Mouse (Mus musculus) forebrain, embryonic 13.5 days (tissue): Measurements from ENCODE around the gene Aqp2. TPM values are rescaled to one million over a fixed set of nuclear protein-coding genes. Genes with fewer than 3 reads are reported as not detected.

Experiments used
- polyA plus RNA-seq: library from polyadenylated mRNA; unstranded; fragments of >200 nt; fragmentation: Nextera tagmentation; extraction: Ambion mirVana; gene quantifications from 2 replicates; pipeline ENCODE4 v1.2.1, GENCODE M21; 2015

Gene Aqp2
- polyA plus RNA-seq, 1 experiment from 2014 or later = not detected

Other genes starting within 250 kb of the Aqp2 start
- gene Fmnl3, start 208.6 kb upstream of the Aqp2 start, polyA plus RNA-seq = 8.1 and 8.2 TPM in 2 replicates
- 227 and 249 TPM in 2 replicates for gene Tmbim6, start 186.2 kb upstream of the Aqp2 start, polyA plus RNA-seq
- 9.3 and 13.4 TPM in 2 replicates for gene Nckap5l, start 121.3 kb upstream of the Aqp2 start, polyA plus RNA-seq
- gene Bcdin3d, start 104.3 kb upstream of the Aqp2 start, polyA plus RNA-seq = 24.7 and 25.4 TPM in 2 replicates
- 5.5 and 8.1 TPM in 2 replicates for gene Faim2, start 50.9 kb upstream of the Aqp2 start, polyA plus RNA-seq
- gene Aqp5, start 11.7 kb downstream of the Aqp2 start, polyA plus RNA-seq = 0.14 and 0.25 TPM in 2 replicates
- gene Aqp6, start 22.3 kb downstream of the Aqp2 start, polyA plus RNA-seq = not detected in 2 replicates
- 182 and 189 TPM in 2 replicates for gene Racgap1, start 72.6 kb downstream of the Aqp2 start, polyA plus RNA-seq
- gene Asic1, start 91.3 kb downstream of the Aqp2 start, polyA plus RNA-seq = 15.1 and 17.0 TPM in 2 replicates
- gene Smarcd1, start 123.1 kb downstream of the Aqp2 start, polyA plus RNA-seq = 118 and 130 TPM in 2 replicates
- gene Gm17349, start 126.4 kb downstream of the Aqp2 start, polyA plus RNA-seq = not detected in 2 replicates
- 1.2 and 1.3 TPM in 2 replicates for gene Gpd1, start 138.5 kb downstream of the Aqp2 start, polyA plus RNA-seq
- 177 and 190 TPM in 2 replicates for gene Cox14, start 146.6 kb downstream of the Aqp2 start, polyA plus RNA-seq
- gene Cers5, start 193.8 kb downstream of the Aqp2 start, polyA plus RNA-seq = 62.6 and 67.2 TPM in 2 replicates